In genomic region chr19:4261038-4261698, GRCm38 (mm10) we compare ENCODE assay signal across 12 mouse cellular contexts. TPM values are rescaled to one million over a fixed set of nuclear protein-coding genes. Genes with fewer than 3 reads are reported as not detected.
DNase-seq lines count a peak whose midpoint lies in the region; ATAC-seq and TF ChIP-seq lines count a peak whose summit lies in the region.
"Had no signal": no experiment of that assay in that cellular context is flagged by ENCODE, and none has a peak within 500 bp of the region (broad histone marks: within the 10 kb centered on the region; RNA-seq: fewer than 3 reads in every experiment).

No protein-coding gene starts in this region.

- peaks cover 0 to 3% of the 10 kb centered on the region in 2 experiments; a peak in 1 of 4 replicates for H3K36me3 ChIP-seq in MEL (ENCODE audit: control insufficient read depth in 1 of 2, insufficient read depth in 2 of 2, low read length in 2 of 2)
- no peaks in the 10 kb centered on the region for H3K36me3 ChIP-seq in hindbrain, embryonic 14.5 days (replicated peaks; ENCODE audit: control insufficient read depth, insufficient read depth)
- H3K36me3 ChIP-seq: hindbrain, embryonic 12.5 days had no signal

- H3K4me1 ChIP-seq in MEL (ENCODE audit: control insufficient read depth in 1 of 2, insufficient read depth in 2 of 2, low read length in 2 of 2) = peaks cover 2 to 4% of the 10 kb centered on the region in 2 experiments; a peak in 3 of 4 replicates
- H3K4me1 ChIP-seq in hindbrain, embryonic 14.5 days (replicated peaks; ENCODE audit: control insufficient read depth, insufficient read depth, low read length) = 0 out of 2 replicates have a peak, but pooled peaks cover 4% of the 10 kb centered on the region

- no peak for ATAC-seq in megakaryocyte, adult 5-6 weeks (ENCODE audit: poor library complexity, severe bottlenecking)
- no peak for ATAC-seq in hindbrain, embryonic 14.5 days (ENCODE audit: low FRiP score)

- 57% methylated on average over 8 of the region's 8 CpGs for WGBS in hindbrain, embryonic 14.5 days

- no peak for TF ChIP-seq EP300 in MEL (IDR thresholded peaks at IDR 0.05; ENCODE audit: low read depth in 1 of 2, low read length in 2 of 2)

- no peaks in the 10 kb centered on the region for H3K9me3 ChIP-seq in MEL (replicated peaks; ENCODE audit: insufficient read depth, low read length)
- H3K9me3 ChIP-seq in hindbrain, embryonic 14.5 days (ENCODE audit: control insufficient read depth, low read length) = no peaks in the 10 kb centered on the region
- H3K9me3 ChIP-seq: hindbrain, embryonic 12.5 days; megakaryocyte, embryonic 14.5 days had no signal

- TF ChIP-seq RAD21 in MEL (IDR thresholded peaks at IDR 0.05; ENCODE audit: low read depth, low read length) = peak; percentile 11

- TF ChIP-seq POLR2A in MEL (IDR thresholded peaks at IDR 0.05; ENCODE audit: control insufficient read depth in 1 of 2, insufficient read depth in 1 of 2, low read depth in 1 of 2, low read length in 2 of 2, poor library complexity in 1 of 2) = no peak
- TF ChIP-seq POLR2A in brain, embryonic 14.5 days (IDR thresholded peaks at IDR 0.05; ENCODE audit: borderline replicate concordance, extremely low read depth, insufficient read depth, insufficient read length, poor library complexity, severe bottlenecking) = no peak

- no peak overlapping the region for H3K4me3 ChIP-seq in layer of hippocampus, adult 2 months
- H3K4me3 ChIP-seq in MEL (ENCODE audit: control insufficient read depth in 1 of 2, insufficient read depth in 1 of 2, low read depth in 2 of 2, low read length in 2 of 2) = no peak overlapping the region
- H3K4me3 ChIP-seq in hindbrain, embryonic 14.5 days (replicated peaks; ENCODE audit: low read length) = no peak overlapping the region
- H3K4me3 ChIP-seq: hindbrain, embryonic 12.5 days; megakaryocyte, embryonic 14.5 days had no signal

- peaks cover 3% of the 10 kb centered on the region; the same call in 1 of the 2 replicates for H3K79me2 ChIP-seq in MEL (ENCODE audit: control insufficient read depth, insufficient read depth, low read length, poor library complexity)

- no peaks in the 10 kb centered on the region for H3K27me3 ChIP-seq in MEL (ENCODE audit: control insufficient read depth in 1 of 2, insufficient read depth in 2 of 2, low read length in 2 of 2)
- no peaks in the 10 kb centered on the region for H3K27me3 ChIP-seq in hindbrain, embryonic 14.5 days (ENCODE audit: control insufficient read depth, insufficient read depth, low read length)
- H3K27me3 ChIP-seq: hindbrain, embryonic 12.5 days had no signal

- no peak for DNase-seq in layer of hippocampus, adult 2 months (ENCODE audit: low spot score in 2 of 2)
- DNase-seq in layer of hippocampus, adult 9-10 months (ENCODE audit: low spot score) = no peak
- DNase-seq in MEL (ENCODE audit: low read depth, low spot score) = peak; percentile 46
- peak; percentile 14 for DNase-seq in brain, embryonic 14.5 days (ENCODE audit: low read depth)
- DNase-seq in retina, postnatal 1 day = peak; percentile 17
- DNase-seq in embryo, embryonic 11 days = no peak
- no peak for DNase-seq in hindbrain, embryonic 14.5 days (ENCODE audit: low spot score)

- H3K4me2 ChIP-seq in hindbrain, embryonic 14.5 days (replicated peaks) = no peak overlapping the region
- H3K4me2 ChIP-seq: hindbrain, embryonic 12.5 days had no signal

- peak; percentile 57 for TF ChIP-seq CTCF in layer of hippocampus, adult 2 months (conservative IDR thresholded peaks at IDR 0.05)
- TF ChIP-seq CTCF in MEL (IDR thresholded peaks at IDR 0.05 in 2 of 3, conservative IDR thresholded peaks at IDR 0.05 in 1 of 3; ENCODE audit: control insufficient read depth in 1 of 3, insufficient read depth in 1 of 3, low read depth in 2 of 3, low read length in 3 of 3, poor library complexity in 1 of 3, severe bottlenecking in 1 of 3) = peak; percentile 10 to 45 (median 25); a peak in 4 of 6 replicates
- peak; percentile 26; the same call in 1 of the 2 replicates for TF ChIP-seq CTCF in brain, embryonic 14.5 days (IDR thresholded peaks at IDR 0.05; ENCODE audit: borderline replicate concordance, extremely low read depth, insufficient read depth, insufficient read length)

- no peak overlapping the region for H3K9ac ChIP-seq in MEL (ENCODE audit: control insufficient read depth, low read depth, low read length, poor library complexity, severe bottlenecking)
- no peak overlapping the region for H3K9ac ChIP-seq in hindbrain, embryonic 14.5 days
- H3K9ac ChIP-seq: hindbrain, embryonic 12.5 days had no signal

- H3K27ac ChIP-seq in layer of hippocampus, adult 2 months = no peak overlapping the region
- no peak overlapping the region for H3K27ac ChIP-seq in MEL (ENCODE audit: control insufficient read depth, low read depth, low read length)
- no peak overlapping the region for H3K27ac ChIP-seq in hindbrain, embryonic 14.5 days
- H3K27ac ChIP-seq: hindbrain, embryonic 12.5 days had no signal

TF ChIP-seq in MEL, 35 proteins besides CTCF, POLR2A, EP300 and RAD21:
- TF ChIP-seq UBTF (IDR thresholded peaks at IDR 0.05; ENCODE audit: borderline replicate concordance, insufficient read depth, low read depth, low read length) = no peak
- TF ChIP-seq MAZ (IDR thresholded peaks at IDR 0.05; ENCODE audit: low read depth, low read length) = no peak
- TF ChIP-seq ELF1 (IDR thresholded peaks at IDR 0.05; ENCODE audit: low read depth, low read length) = no peak
- TF ChIP-seq SMC3 (IDR thresholded peaks at IDR 0.05; ENCODE audit: low read depth, low read length) = peak; percentile 51
- TF ChIP-seq KAT2A (conservative IDR thresholded peaks at IDR 0.05; ENCODE audit: low read depth, low read length) = no peak
- no peak for TF ChIP-seq MYB (IDR thresholded peaks at IDR 0.05; ENCODE audit: low read depth, low read length)
- no peak for TF ChIP-seq HCFC1 (IDR thresholded peaks at IDR 0.05; ENCODE audit: low read depth, low read length)
- TF ChIP-seq E2F4 (IDR thresholded peaks at IDR 0.05; ENCODE audit: borderline replicate concordance, low read depth, low read length) = no peak
- no peak for TF ChIP-seq CHD2 (IDR thresholded peaks at IDR 0.05; ENCODE audit: low read length)

RNA-seq across cellular contexts. Expression of gene Ssh3, which starts 7.8 kb away (rescaled TPM):
- total RNA-seq in layer of hippocampus, adult 2 months (2021) = 10 to 100 TPM; 57.5 to 58.7 TPM
- total RNA-seq in MEL (2012; rRNA removed) = 7.4 and 9.2 TPM in 2 replicates
- polyA plus RNA-seq in MEL (2012; ENCODE audit: insufficient read depth in 1 of 2, insufficient read length in 2 of 2, low read depth in 1 of 2, low replicate concordance in 2 of 2, missing spikeins in 1 of 2) = 10 to 100 TPM in 1 of 2 experiments, not detected in 1; 14.1 TPM
- polyA plus RNA-seq in brain, embryonic 14.5 days (2012; rRNA removed) = 50.4 and 57.5 TPM in 2 replicates
- total RNA-seq in megakaryocyte, adult 5-6 weeks (2015) = 15.9 and 16.5 TPM in 2 replicates
- 17.2 and 19.8 TPM in 2 replicates for total RNA-seq in megakaryocyte, adult 5-6 weeks (2017)
- polyA plus RNA-seq in hindbrain, embryonic 14.5 days (2014; fragmentation: Nextera tagmentation; extraction: Ambion mirVana) = 12.9 and 13.4 TPM in 2 replicates

RNA-seq across cellular contexts. Expression of gene Ankrd13d, which starts 21.8 kb away (rescaled TPM):
- total RNA-seq in layer of hippocampus, adult 2 months (2021) = 10 to 100 TPM; 63.4 to 70.7 TPM
- total RNA-seq in MEL (2012; rRNA removed) = 0.96 and 1.4 TPM in 2 replicates
- polyA plus RNA-seq in MEL (2012; ENCODE audit: insufficient read depth in 1 of 2, insufficient read length in 2 of 2, low read depth in 1 of 2, low replicate concordance in 2 of 2, missing spikeins in 1 of 2) = 1 to 10 TPM in 1 of 2 experiments, not detected in 1; 2.6 TPM
- 53.4 and 54.2 TPM in 2 replicates for polyA plus RNA-seq in brain, embryonic 14.5 days (2012; rRNA removed)
- 6.5 and 7.2 TPM in 2 replicates for total RNA-seq in megakaryocyte, adult 5-6 weeks (2015)
- total RNA-seq in megakaryocyte, adult 5-6 weeks (2017) = 8.7 and 10.5 TPM in 2 replicates
- 50.7 and 56.6 TPM in 2 replicates for polyA plus RNA-seq in hindbrain, embryonic 14.5 days (2014; fragmentation: Nextera tagmentation; extraction: Ambion mirVana)

RNA-seq across cellular contexts. Expression of gene Pold4, which starts 29.5 kb away (rescaled TPM):
- total RNA-seq in layer of hippocampus, adult 2 months (2021) = 10 to 100 TPM; 16.7 to 18.2 TPM
- 18.5 and 21.1 TPM in 2 replicates for total RNA-seq in MEL (2012; rRNA removed)
- 10 to 100 TPM in 1 of 2 experiments, not detected in 1; 40.4 TPM for polyA plus RNA-seq in MEL (2012; ENCODE audit: insufficient read depth in 1 of 2, insufficient read length in 2 of 2, low read depth in 1 of 2, low replicate concordance in 2 of 2, missing spikeins in 1 of 2)
- polyA plus RNA-seq in brain, embryonic 14.5 days (2012; rRNA removed) = 23.6 and 36.5 TPM in 2 replicates
- 98.9 and 105 TPM in 2 replicates for total RNA-seq in megakaryocyte, adult 5-6 weeks (2015)
- total RNA-seq in megakaryocyte, adult 5-6 weeks (2017) = 102 and 122 TPM in 2 replicates
- 18.8 and 20.4 TPM in 2 replicates for polyA plus RNA-seq in hindbrain, embryonic 14.5 days (2014; fragmentation: Nextera tagmentation; extraction: Ambion mirVana)

RNA-seq across cellular contexts. Expression of gene Grk2, which starts 44.9 kb away (rescaled TPM):
- 100 to 1,000 TPM; 181 to 201 TPM for total RNA-seq in layer of hippocampus, adult 2 months (2021)
- total RNA-seq in MEL (2012; rRNA removed) = 65.1 and 75.2 TPM in 2 replicates
- polyA plus RNA-seq in MEL (2012; ENCODE audit: insufficient read depth in 1 of 2, insufficient read length in 2 of 2, low read depth in 1 of 2, low replicate concordance in 2 of 2, missing spikeins in 1 of 2) = 100 to 1,000 TPM in 1 of 2 experiments, not detected in 1; 105 TPM
- 114 and 119 TPM in 2 replicates for polyA plus RNA-seq in brain, embryonic 14.5 days (2012; rRNA removed)
- total RNA-seq in megakaryocyte, adult 5-6 weeks (2015) = 278 TPM in 2 replicates
- 231 and 296 TPM in 2 replicates for total RNA-seq in megakaryocyte, adult 5-6 weeks (2017)
- polyA plus RNA-seq in hindbrain, embryonic 14.5 days (2014; fragmentation: Nextera tagmentation; extraction: Ambion mirVana) = 29.2 and 30.4 TPM in 2 replicates

RNA-seq across cellular contexts. Expression of gene AC109138.7, which starts 47.0 kb away (rescaled TPM):
- total RNA-seq in layer of hippocampus, adult 2 months (2021) = not detected
- total RNA-seq in MEL (2012; rRNA removed) = not detected in 2 replicates
- polyA plus RNA-seq in MEL (2012; ENCODE audit: insufficient read depth in 1 of 2, insufficient read length in 2 of 2, low read depth in 1 of 2, low replicate concordance in 2 of 2, missing spikeins in 1 of 2) = not detected
- not detected in 2 replicates for polyA plus RNA-seq in brain, embryonic 14.5 days (2012; rRNA removed)
- not detected in 2 replicates for total RNA-seq in megakaryocyte, adult 5-6 weeks (2015)
- not detected in 2 replicates for total RNA-seq in megakaryocyte, adult 5-6 weeks (2017)
- polyA plus RNA-seq in hindbrain, embryonic 14.5 days (2014; fragmentation: Nextera tagmentation; extraction: Ambion mirVana) = not detected in 2 replicates
- total RNA-seq: left cerebral cortex, postnatal 10 days had no signal
- polyA plus RNA-seq: frontal cortex, adult 2 months; hindbrain, embryonic 12.5 days had no signal

Comparison
In these comparisons a context has a peak if more than half of its experiments do, and no peak if none do; other contexts are left out.
1. DNase-seq: peak in MEL (single experiment), brain, embryonic 14.5 days (single experiment) and retina, postnatal 1 day (single experiment); none in layer of hippocampus, adult 2 months (0 of 2), layer of hippocampus, adult 9-10 months (single experiment), embryo, embryonic 11 days (single experiment) and hindbrain, embryonic 14.5 days (single experiment).
2. RNA of gene Ankrd13d, which starts 21.8 kb away (total RNA-seq): 63.4 to 70.7 TPM in layer of hippocampus, adult 2 months; 6.5 to 10.5 TPM in megakaryocyte, adult 5-6 weeks and 0.96 to 1.4 TPM in MEL; every median in the first group is over 4 times any median in the second.
3. Peak in every context shown above with its lines, with median percentiles within 50 percentile points of each other: CTCF ChIP-seq.